Mouse (Mus musculus) neural tube, embryonic 14.5 days (tissue): ENCODE results near the gene Spdye4c. TPM values are rescaled to one million over a fixed set of nuclear protein-coding genes. Genes with fewer than 3 reads are reported as not detected.

Experiments
- ATAC-seq: fragments of 200-750 bp; cut with Nextera tagmentation; 2 replicates; pipeline ENCODE4 v1.8.0; 2017; ENCODE audit warnings: low read depth, mild to moderate bottlenecking, moderate TSS enrichment, moderate library complexity
- H3K27ac ChIP-seq: fragments of 300-500 bp; sonication (generic); 2 replicates; pipeline ENCODE4 v1.5.1; 2014; ENCODE audit warnings: low read depth, mild to moderate bottlenecking, control low read depth, low read length, moderate library complexity, mixed read lengths
- H3K27me3 ChIP-seq: fragments of 300-500 bp; sonication (generic); 2 replicates; pipeline ENCODE4 v1.6.1; 2014; ENCODE audit warnings: low read length; ENCODE audit not compliant: control insufficient read depth, insufficient read depth
- H3K36me3 ChIP-seq: fragments of 300-500 bp; sonication (generic); 2 replicates; pipeline ENCODE4 v1.6.1; 2014; ENCODE audit warnings: low read length, mixed read lengths; ENCODE audit not compliant: control insufficient read depth, insufficient read depth
- H3K4me1 ChIP-seq: fragments of 300-500 bp; sonication (generic); 2 replicates; pipeline ENCODE4 v1.6.1; 2014; ENCODE audit warnings: low read length; ENCODE audit not compliant: control insufficient read depth, insufficient read depth
- H3K4me2 ChIP-seq: fragments of 300-500 bp; sonication (generic); 2 replicates; pipeline ENCODE4 v1.6.1; 2014; ENCODE audit warnings: mild to moderate bottlenecking, low read depth, low read length, control low read depth
- H3K4me3 ChIP-seq: fragments of 300-500 bp; sonication (generic); 2 replicates; pipeline ENCODE4 v1.5.1; 2014; ENCODE audit warnings: low read depth, low read length, control low read depth, mixed read lengths
- H3K9ac ChIP-seq: fragments of 300-500 bp; sonication (generic); replicated peaks from 2 replicates; pipeline ENCODE4 v1.6.1; 2014; ENCODE audit warnings: low read depth, mild to moderate bottlenecking, control low read depth, low read length, mixed read lengths
- H3K9me3 ChIP-seq: fragments of 300-500 bp; sonication (generic); 2 replicates; pipeline ENCODE4 v1.6.1; 2016; ENCODE audit warnings: low read length; ENCODE audit not compliant: control insufficient read depth
- WGBS: fragments of 180-500 bp; shearing (Covaris S2); extraction: QIAGEN DNeasy Blood & Tissue Kit; methylation state at CpG from one replicate; pipeline ENCODE4 v1.1.7; 2014; 5-methylcytosine and 5-hydroxymethylcytosine counted together
- polyA plus RNA-seq: library from polyadenylated mRNA; unstranded; fragments of >200 nt; fragmentation: Nextera tagmentation; extraction: Ambion mirVana; gene quantifications from 2 replicates; pipeline ENCODE4 v1.2.1, GENCODE M21; 2014

Spdye4c gene
- polyA plus RNA-seq, 1 experiment from 2014 or later = not detected

DNA sequence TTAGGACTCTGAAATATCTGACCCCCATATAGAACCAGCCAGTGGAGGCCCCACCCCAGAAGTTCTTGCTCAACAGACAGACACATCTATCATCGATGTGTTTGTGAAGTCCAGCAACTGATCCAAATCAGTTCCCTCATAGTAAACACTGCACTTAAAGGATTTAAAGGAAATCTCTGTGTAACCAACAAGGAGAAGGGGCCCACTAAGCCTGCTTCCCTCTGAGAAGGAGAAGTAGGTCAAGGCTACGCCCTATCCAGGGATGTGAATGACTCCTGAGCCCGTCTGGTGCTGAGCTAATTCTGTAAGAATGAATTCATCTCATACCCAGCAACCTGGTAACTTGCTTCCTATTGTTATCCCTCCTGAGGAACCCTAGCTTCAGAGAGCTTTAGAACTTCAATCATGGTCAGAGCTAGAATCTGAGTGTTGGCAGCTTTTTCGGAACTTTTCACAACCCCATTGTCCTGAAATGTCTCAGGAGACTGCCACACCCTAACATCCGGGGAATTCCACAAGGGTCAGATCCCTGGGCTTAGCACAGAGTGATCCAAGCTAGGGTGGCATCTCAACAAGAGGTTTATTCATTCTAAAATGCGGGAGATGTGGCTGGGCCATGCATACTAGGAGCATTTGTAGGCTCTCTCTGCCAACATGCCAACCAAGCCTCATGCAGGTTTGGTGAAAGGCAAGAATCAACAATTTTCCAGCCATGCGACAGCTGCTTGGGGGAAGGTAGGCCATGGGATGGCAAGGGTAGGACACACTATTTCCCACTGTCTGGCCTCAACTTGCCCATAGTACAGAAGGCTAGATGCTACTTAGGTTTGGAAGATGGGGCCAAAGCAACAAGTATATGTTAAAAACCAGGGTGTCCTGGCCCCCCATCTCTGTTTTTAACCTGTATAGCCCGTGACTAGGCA, 38.0 kb upstream of the Spdye4c start:
- H3K4me1 ChIP-seq = peaks cover 9% of the 10 kb centered on the region; the same call in 1 of the 2 replicates
- no peaks in the 10 kb centered on the region for H3K9me3 ChIP-seq
- no peak overlapping the region for H3K27ac ChIP-seq
- H3K4me2 ChIP-seq = no peak overlapping the region
- H3K36me3 ChIP-seq = no peaks in the 10 kb centered on the region
- H3K4me3 ChIP-seq = no peak overlapping the region
- ATAC-seq = no peak
- no peak overlapping the region for H3K9ac ChIP-seq
- 91% methylated on average over 8 of the region's 8 CpGs for WGBS
- no peaks in the 10 kb centered on the region for H3K27me3 ChIP-seq

DNA sequence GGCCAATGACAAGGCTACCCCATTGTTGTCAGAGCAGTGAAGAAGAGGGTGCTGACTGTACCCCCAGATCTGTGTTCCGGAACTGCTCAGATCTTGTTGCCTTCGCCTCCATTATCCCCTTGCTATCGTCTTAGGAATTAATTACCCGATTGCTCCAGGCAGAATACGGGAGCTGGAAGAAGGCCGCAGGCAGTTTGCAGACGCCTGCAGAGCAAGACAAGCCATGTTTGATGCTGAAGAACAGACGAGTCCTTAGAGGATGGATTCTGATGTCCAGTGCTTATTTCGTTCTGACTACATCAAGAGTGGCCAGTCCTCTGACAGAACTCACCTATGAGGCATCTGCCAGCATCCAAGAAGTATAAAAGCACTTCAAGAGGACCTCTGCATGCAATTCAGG, 35.9 kb upstream of the Spdye4c start:
- H3K4me2 ChIP-seq = no peak overlapping the region
- peaks cover 5% of the 10 kb centered on the region; the same call in 1 of the 2 replicates for H3K4me1 ChIP-seq
- H3K9me3 ChIP-seq = no peaks in the 10 kb centered on the region
- ATAC-seq = no peak
- H3K27ac ChIP-seq = no peak overlapping the region
- H3K36me3 ChIP-seq = no peaks in the 10 kb centered on the region
- 77% methylated on average over 9 of the region's 9 CpGs for WGBS
- H3K4me3 ChIP-seq = no peak overlapping the region
- no peaks in the 10 kb centered on the region for H3K27me3 ChIP-seq
- no peak overlapping the region for H3K9ac ChIP-seq

DNA sequence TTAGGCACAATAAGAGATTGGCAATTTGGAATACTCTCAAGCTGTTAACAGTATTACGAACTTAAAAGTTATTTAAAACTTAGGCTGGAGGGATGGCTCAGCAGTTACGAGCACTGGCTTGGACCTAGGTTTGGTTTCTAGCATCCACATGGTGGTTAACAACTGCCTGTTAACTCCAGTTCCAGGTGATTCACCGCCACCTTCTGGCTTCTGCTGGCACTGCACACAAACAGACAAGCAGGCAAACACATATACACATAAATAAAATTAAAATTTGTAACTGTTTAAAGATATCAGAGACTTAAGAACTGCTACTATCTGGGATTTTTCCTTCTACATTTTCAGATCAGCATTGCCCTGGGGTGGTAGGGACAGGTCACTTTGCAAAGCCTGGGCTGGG, 26.8 kb upstream of the Spdye4c start:
- H3K27ac ChIP-seq = no peak overlapping the region
- ATAC-seq = no peak
- no peak overlapping the region for H3K9ac ChIP-seq
- H3K36me3 ChIP-seq = no peaks in the 10 kb centered on the region
- no peaks in the 10 kb centered on the region for H3K9me3 ChIP-seq
- H3K4me1 ChIP-seq = no peaks in the 10 kb centered on the region
- H3K4me3 ChIP-seq = no peak overlapping the region
- H3K27me3 ChIP-seq = no peaks in the 10 kb centered on the region
- no peak overlapping the region for H3K4me2 ChIP-seq
- WGBS = 91% methylated on average over 3 of the region's 3 CpGs

DNA sequence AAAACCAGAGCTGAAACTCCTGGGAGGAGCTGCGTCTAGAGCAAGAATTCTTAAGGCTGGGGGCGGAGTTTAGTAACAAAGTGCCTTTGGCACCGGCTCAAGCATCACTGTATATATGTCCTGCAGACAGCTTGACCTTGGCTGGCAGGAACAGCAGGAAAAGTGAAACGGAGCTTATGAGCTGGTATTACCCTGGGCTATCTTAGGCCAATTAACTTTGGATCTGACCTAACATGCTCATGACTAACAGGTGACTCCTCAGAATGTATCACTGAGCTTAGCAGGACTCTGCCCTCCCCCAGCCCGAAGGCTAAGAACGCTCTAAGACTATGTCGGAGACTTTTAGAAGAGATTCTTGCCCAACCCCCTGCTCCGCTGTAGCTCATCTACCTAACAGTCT, 25.1 kb upstream of the Spdye4c start:
- no peak overlapping the region for H3K9ac ChIP-seq
- H3K9me3 ChIP-seq = no peaks in the 10 kb centered on the region
- no peak overlapping the region for H3K4me3 ChIP-seq
- no peak overlapping the region for H3K4me2 ChIP-seq
- H3K36me3 ChIP-seq = no peaks in the 10 kb centered on the region
- WGBS = 67% methylated on average over 8 of the region's 8 CpGs
- no peaks in the 10 kb centered on the region for H3K4me1 ChIP-seq
- H3K27ac ChIP-seq = no peak overlapping the region
- H3K27me3 ChIP-seq = no peaks in the 10 kb centered on the region
- no peak for ATAC-seq

GRCm38 (mm10) chr2:128566304-128567147, 24.5 kb upstream of the Spdye4c start:
- no peak for ATAC-seq
- H3K9ac ChIP-seq = no peak overlapping the region
- H3K27me3 ChIP-seq = no peaks in the 10 kb centered on the region
- 56% methylated on average over 10 of the region's 10 CpGs for WGBS
- no peaks in the 10 kb centered on the region for H3K9me3 ChIP-seq
- H3K4me2 ChIP-seq = no peak overlapping the region
- no peak overlapping the region for H3K4me3 ChIP-seq
- no peak overlapping the region for H3K27ac ChIP-seq
- no peaks in the 10 kb centered on the region for H3K36me3 ChIP-seq
- no peaks in the 10 kb centered on the region for H3K4me1 ChIP-seq

GRCm38 (mm10) chr2:128568018-128568417, 23.0 kb upstream of the Spdye4c start:
- 81% methylated on average over 6 of the region's 6 CpGs for WGBS
- H3K4me3 ChIP-seq = no peak overlapping the region
- no peak for ATAC-seq

DNA sequence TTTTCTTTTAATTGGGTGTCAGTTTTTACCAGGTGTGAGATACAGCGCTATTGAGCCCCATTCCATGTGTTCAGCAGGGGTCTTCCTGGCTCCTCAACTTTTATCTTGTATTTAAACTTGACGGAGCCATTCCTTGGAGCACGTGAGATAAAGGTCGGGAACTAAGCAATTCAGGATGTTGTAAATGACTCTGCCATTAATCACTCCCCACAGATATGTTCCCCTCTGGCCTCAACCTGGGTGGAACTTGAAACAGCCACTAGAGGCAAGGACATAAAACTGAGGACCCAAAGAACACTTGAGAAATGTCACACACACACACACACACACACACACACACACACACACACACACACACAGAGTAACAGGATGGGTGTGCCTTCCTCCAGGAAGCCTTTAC, 22.5 kb upstream of the Spdye4c start:
- Histone ChIP-seq H3K4me3 (no peak overlapping the region), H3K27ac (no peak overlapping the region), H3K4me2 (no peak overlapping the region), H3K27me3 (no peaks in the 10 kb centered on the region), H3K36me3 (no peaks in the 10 kb centered on the region), H3K4me1 (no peaks in the 10 kb centered on the region), H3K9me3 (no peaks in the 10 kb centered on the region), H3K9ac (no peak overlapping the region)
- WGBS = 47% methylated on average over 4 of the region's 4 CpGs
- ATAC-seq = no peak

More at GRCm38 (mm10) chr2:128568018-128568417, 23.0 kb upstream of the Spdye4c start:
- no peaks in the 10 kb centered on the region for H3K9me3 ChIP-seq
- H3K4me2 ChIP-seq = no peak overlapping the region
- no peak overlapping the region for H3K9ac ChIP-seq
- H3K27me3 ChIP-seq = no peaks in the 10 kb centered on the region
- H3K36me3 ChIP-seq = no peaks in the 10 kb centered on the region
- no peaks in the 10 kb centered on the region for H3K4me1 ChIP-seq
- no peak overlapping the region for H3K27ac ChIP-seq

DNA sequence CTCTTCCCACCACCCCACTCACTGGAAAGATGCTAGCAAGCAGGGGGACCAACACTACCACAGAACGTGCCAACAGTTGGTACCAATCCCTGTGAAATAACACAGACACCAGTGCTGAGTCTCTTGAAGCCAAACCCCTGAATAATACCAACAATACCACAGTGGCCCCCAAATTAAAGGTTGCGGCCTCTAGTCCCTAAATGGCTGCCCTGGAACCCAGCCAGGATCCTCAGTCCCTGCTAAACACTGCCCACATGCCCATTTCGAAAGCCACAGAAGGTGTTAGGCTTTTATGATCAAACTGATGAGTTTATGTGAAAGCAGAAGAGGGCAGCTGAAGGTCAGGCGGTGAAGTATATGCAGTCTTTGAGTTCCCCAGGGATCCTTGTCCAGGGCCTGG, 20.0 kb upstream of the Spdye4c start:
- H3K9me3 ChIP-seq = no peaks in the 10 kb centered on the region
- no peak overlapping the region for H3K4me2 ChIP-seq
- ATAC-seq = no peak
- no peaks in the 10 kb centered on the region for H3K27me3 ChIP-seq
- H3K36me3 ChIP-seq = no peaks in the 10 kb centered on the region
- H3K9ac ChIP-seq = no peak overlapping the region
- 78% methylated on average over 4 of the region's 4 CpGs for WGBS
- no peak overlapping the region for H3K27ac ChIP-seq
- H3K4me1 ChIP-seq = no peaks in the 10 kb centered on the region
- no peak overlapping the region for H3K4me3 ChIP-seq
